Mouse (Mus musculus) E14TG2a.4 (cell line): ENCODE measurements around the gene Acss2.
A peak's percentile ranks its signal among the peaks of the same experiment; 100 is the strongest.

Experiments
- H3K27me3 ChIP-seq: 2 replicates; pipeline ENCODE4 v1.6.1; 2014; ENCODE audit warnings: low read length, control low read depth; ENCODE audit not compliant: insufficient read depth
- H3K36me3 ChIP-seq: 2 replicates; pipeline ENCODE4 v1.6.1; 2014; ENCODE audit warnings: low read length, control low read depth; ENCODE audit not compliant: insufficient read depth
- H3K4me1 ChIP-seq: replicated peaks from 2 replicates; pipeline ENCODE4 v1.6.1; 2014; ENCODE audit warnings: low read depth, low read length, control low read depth
- H3K4me3 ChIP-seq: replicated peaks from 2 replicates; pipeline ENCODE4 v1.5.1; 2014; ENCODE audit warnings: mild to moderate bottlenecking, low read length
- H3K9me3 ChIP-seq: 2 replicates; pipeline ENCODE4 v1.6.1; 2014; ENCODE audit warnings: low read length, control low read depth
- CTCF ChIP-seq: conservative IDR thresholded peaks from 2 replicates; pipeline ENCODE4 v1.5.1; 2014; ENCODE audit warnings: low read length
- NANOG ChIP-seq: IDR thresholded peaks from 2 replicates; pipeline ENCODE4 v1.6.1; 2014; ENCODE audit warnings: borderline replicate concordance, low read length, mixed read lengths
- POU5F1 ChIP-seq: IDR thresholded peaks from 2 replicates; pipeline ENCODE4 v1.6.1; 2014; ENCODE audit warnings: low read length, borderline replicate concordance

Acss2 gene

GRCm38 (mm10) chr2:155580331-155580730, 62.6 kb downstream of the Acss2 start:
- no peaks in the 10 kb centered on the region for H3K27me3 ChIP-seq
- H3K36me3 ChIP-seq = peaks cover 47% of the 10 kb centered on the region
- TF ChIP-seq POU5F1 = no peak
- TF ChIP-seq NANOG = no peak
- no peak for TF ChIP-seq CTCF
- peaks cover 16% of the 10 kb centered on the region for H3K4me1 ChIP-seq
- H3K4me3 ChIP-seq = no peak overlapping the region
- no peaks in the 10 kb centered on the region for H3K9me3 ChIP-seq

GRCm38 (mm10) chr2:155582384-155582995, 64.7 kb downstream of the Acss2 start:
- Histone ChIP-seq H3K4me1 (peaks cover 35% of the 10 kb centered on the region), H3K36me3 (peaks cover 33% of the 10 kb centered on the region), H3K4me3 (no peak overlapping the region), H3K27me3 (no peaks in the 10 kb centered on the region), H3K9me3 (no peaks in the 10 kb centered on the region)
- TF ChIP-seq NANOG = no peak
- no peak for TF ChIP-seq CTCF
- TF ChIP-seq POU5F1 = no peak

- TF ChIP-seq POU5F1 = no peak
- Histone ChIP-seq H3K27me3 (no peaks in the 10 kb centered on the region), H3K4me1 (peaks cover 40% of the 10 kb centered on the region), H3K4me3 (no peak overlapping the region), H3K36me3 (peaks cover 29% of the 10 kb centered on the region), H3K9me3 (no peaks in the 10 kb centered on the region)
Observed at GRCm38 (mm10) chr2:155582996-155583395, 65.2 kb downstream of the Acss2 start.

GRCm38 (mm10) chr2:155583927-155584530, 66.3 kb downstream of the Acss2 start:
- Histone ChIP-seq H3K9me3 (no peaks in the 10 kb centered on the region), H3K27me3 (no peaks in the 10 kb centered on the region), H3K4me3 (no peak overlapping the region), H3K36me3 (peaks cover 23% of the 10 kb centered on the region), H3K4me1 (peaks cover 49% of the 10 kb centered on the region)
- TF ChIP-seq NANOG (no peak), CTCF (peak; percentile 92)

- H3K4me1 ChIP-seq = peaks cover 58% of the 10 kb centered on the region
- H3K27me3 ChIP-seq = no peaks in the 10 kb centered on the region
- no peak for TF ChIP-seq CTCF
- no peak for TF ChIP-seq NANOG
- TF ChIP-seq POU5F1 = no peak
- peak overlapping the region; percentile 43 for H3K4me3 ChIP-seq
- H3K36me3 ChIP-seq = peaks cover 18% of the 10 kb centered on the region
- H3K9me3 ChIP-seq = no peaks in the 10 kb centered on the region
Observed at GRCm38 (mm10) chr2:155585082-155585481, 67.3 kb downstream of the Acss2 start.

GRCm38 (mm10) chr2:155585486-155585885, 67.7 kb downstream of the Acss2 start:
- peak overlapping the region; percentile 43 for H3K4me3 ChIP-seq
- H3K27me3 ChIP-seq = no peaks in the 10 kb centered on the region
- TF ChIP-seq CTCF (no peak), POU5F1 (no peak), NANOG (peak; percentile 54; the same call in 1 of the 2 replicates)
- H3K4me1 ChIP-seq = peaks cover 62% of the 10 kb centered on the region
- no peaks in the 10 kb centered on the region for H3K9me3 ChIP-seq
- peaks cover 20% of the 10 kb centered on the region for H3K36me3 ChIP-seq

GRCm38 (mm10) chr2:155588136-155588535, 70.4 kb downstream of the Acss2 start:
- 0 out of 2 replicates have a peak, but pooled peaks cover 7% of the 10 kb centered on the region for H3K36me3 ChIP-seq
- H3K27me3 ChIP-seq = no peaks in the 10 kb centered on the region
- TF ChIP-seq CTCF (no peak), POU5F1 (no peak), NANOG (no peak)
- H3K4me3 ChIP-seq = no peak overlapping the region
- H3K9me3 ChIP-seq = no peaks in the 10 kb centered on the region
- H3K4me1 ChIP-seq = peaks cover 81% of the 10 kb centered on the region

- Histone ChIP-seq H3K9me3 (no peaks in the 10 kb centered on the region), H3K27me3 (no peaks in the 10 kb centered on the region), H3K36me3 (0 out of 2 replicates have a peak, but pooled peaks cover 7% of the 10 kb centered on the region), H3K4me3 (peak overlapping the region; percentile 35; the same call in 1 of the 2 replicates), H3K4me1 (peaks cover 75% of the 10 kb centered on the region)
- TF ChIP-seq NANOG (no peak), POU5F1 (no peak), CTCF (no peak)
Observed at GRCm38 (mm10) chr2:155589521-155589920, 71.8 kb downstream of the Acss2 start.

- H3K4me3 ChIP-seq = peak overlapping the region; percentile 86
- TF ChIP-seq NANOG = no peak
- TF ChIP-seq CTCF = no peak
- TF ChIP-seq POU5F1 = no peak
Observed at GRCm38 (mm10) chr2:155590876-155591275, 73.1 kb downstream of the Acss2 start.

More at GRCm38 (mm10) chr2:155590876-155591275, 73.1 kb downstream of the Acss2 start:
- Histone ChIP-seq H3K4me1 (peaks cover 64% of the 10 kb centered on the region), H3K9me3 (no peaks in the 10 kb centered on the region), H3K36me3 (0 out of 2 replicates have a peak, but pooled peaks cover 7% of the 10 kb centered on the region), H3K27me3 (no peaks in the 10 kb centered on the region)
